Mouse (Mus musculus) thymus, adult 2 months (tissue): ENCODE measurements at regions not wholly inside any gene's neighbourhood (a gene's known extent, or its start where the extent isn't known, plus 50 kb on each side); places are given as distances from the start of the nearest gene placed in this dataset.

Experiments
- CTCF ChIP-seq: fragments of 200-500 bp; IDR thresholded peaks from 2 replicates; pipeline ENCODE4 v1.5.1; 2012; ENCODE audit warnings: mild to moderate bottlenecking, control low read depth, low read length, moderate library complexity, borderline replicate concordance; ENCODE audit not compliant: control insufficient read depth, poor library complexity, insufficient read depth; ENCODE audit errors: extremely low read depth
- POLR2A ChIP-seq: fragments of 200-500 bp; IDR thresholded peaks from 2 replicates; pipeline ENCODE4 v1.6.1; 2012; ENCODE audit warnings: mild to moderate bottlenecking, low read length, control low read depth, moderate library complexity; ENCODE audit not compliant: control insufficient read depth, poor library complexity, insufficient read depth; ENCODE audit errors: extremely low read depth

GRCm38 (mm10) chr3:40118551-40118950 is 412.5 kb upstream of the Intu start:
- no peak for TF ChIP-seq CTCF
- TF ChIP-seq POLR2A = no peak
